Mouse (Mus musculus) layer of hippocampus, postnatal 10 days (tissue): ENCODE data around the gene Ipo7. TPM values are rescaled to one million over a fixed set of nuclear protein-coding genes. Genes with fewer than 3 reads are reported as not detected.

Source experiments
- DNase-seq, 2 experiments: peaks; one replicate each; pipeline ENCODE4 v3.0.0; 2021; ENCODE audit warnings: low spot score in 2 of 2
- total RNA-seq, 2 experiments: library from RNA; stranded (reverse); gene quantifications; 2 replicates each; pipeline ENCODE4 v1.2.3; 2021

The Ipo7 gene
- total RNA-seq, 2 experiments from 2014 or later: 89.6 to 89.8 TPM

- no peak for DNase-seq
These were observed 82.8 kb downstream of the Ipo7 start for GRCm38 (mm10) chr7:110100854-110101253.

- no peak for DNase-seq
These were observed 83.2 kb downstream of the Ipo7 start for GRCm38 (mm10) chr7:110101266-110101665.

GRCm38 (mm10) chr7:110105041-110105440 lies 87.0 kb downstream of the Ipo7 start:
- DNase-seq: no peak

Other genes starting within 250 kb of the Ipo7 start
- gene Nrip3, start 236.2 kb upstream of the Ipo7 start, total RNA-seq: 100 to 1,000 TPM; 168 to 170 TPM
- 1 to 10 TPM; 1.8 to 2.1 TPM for gene Scube2, start 152.6 kb upstream of the Ipo7 start, total RNA-seq
- gene Dennd5a, start 57.8 kb upstream of the Ipo7 start, total RNA-seq: 100 to 1,000 TPM; 139 to 164 TPM
- 10 to 100 TPM; 52.4 to 61.5 TPM for gene Tmem41b, start 31.3 kb upstream of the Ipo7 start, total RNA-seq
- 1 to 10 TPM; 9.0 to 9.6 TPM for gene Zfp143, start 42.9 kb downstream of the Ipo7 start, total RNA-seq
- 1 to 10 TPM; 8.4 to 8.5 TPM for gene Wee1, start 103.8 kb downstream of the Ipo7 start, total RNA-seq
- gene Swap70, start 203.4 kb downstream of the Ipo7 start, total RNA-seq: 10 to 100 TPM; 13.7 to 15.1 TPM